Mouse (Mus musculus) stomach, embryonic 15.5 days (tissue): ENCODE measurements around the gene Ranbp10. TPM values are rescaled to one million over a fixed set of nuclear protein-coding genes. Genes with fewer than 3 reads are reported as not detected.
A peak's percentile ranks its signal among the peaks of the same experiment; 100 is the strongest.

ENCODE experiments used
- ATAC-seq: fragments of 200-750 bp; cut with Nextera tagmentation; 2 replicates; pipeline ENCODE4 v1.8.0; 2017; ENCODE audit warnings: low read depth, moderate number of reproducible peaks, moderate TSS enrichment; ENCODE audit not compliant: insufficient read depth, low FRiP score
- H3K27ac ChIP-seq: fragments of 300-500 bp; sonication (generic); 2 replicates; pipeline ENCODE4 v1.5.1; 2015; ENCODE audit warnings: mild to moderate bottlenecking, inconsistent platforms
- H3K27me3 ChIP-seq: fragments of 300-500 bp; sonication (generic); replicated peaks from 2 replicates; pipeline ENCODE4 v1.6.1; 2015; ENCODE audit warnings: inconsistent platforms
- H3K36me3 ChIP-seq: fragments of 300-500 bp; sonication (generic); 2 replicates; pipeline ENCODE4 v1.6.1; 2015; ENCODE audit warnings: inconsistent platforms
- H3K4me1 ChIP-seq: fragments of 300-500 bp; sonication (generic); 2 replicates; pipeline ENCODE4 v1.6.1; 2015; ENCODE audit warnings: inconsistent platforms
- H3K4me2 ChIP-seq: fragments of 300-500 bp; sonication (generic); 2 replicates; pipeline ENCODE4 v1.6.1; 2015; ENCODE audit warnings: mild to moderate bottlenecking, inconsistent platforms
- H3K4me3 ChIP-seq: fragments of 300-500 bp; sonication (generic); replicated peaks from 2 replicates; pipeline ENCODE4 v1.5.1; 2015; ENCODE audit warnings: inconsistent platforms
- H3K9ac ChIP-seq: fragments of 300-500 bp; sonication (generic); 2 replicates; pipeline ENCODE4 v1.6.1; 2015; ENCODE audit warnings: inconsistent platforms
- H3K9me3 ChIP-seq: fragments of 300-500 bp; sonication (generic); 2 replicates; pipeline ENCODE4 v1.6.1; 2016; ENCODE audit warnings: inconsistent platforms
- WGBS: fragments of 180-500 bp; shearing (Covaris S2); methylation state at CpG from one replicate; pipeline ENCODE4 v1.1.7; 2015; 5-methylcytosine and 5-hydroxymethylcytosine counted together
- polyA plus RNA-seq: library from polyadenylated mRNA; unstranded; fragments of >200 nt; fragmentation: Nextera tagmentation; extraction: Ambion mirVana; gene quantifications from 2 replicates; pipeline ENCODE4 v1.2.1, GENCODE M21; 2015

The Ranbp10 gene
- polyA plus RNA-seq: 13.1 and 13.4 TPM in 2 replicates

- H3K27me3 ChIP-seq: no peaks in the 10 kb centered on the region
- peak within 1 kb of the TSS; percentile 82; the same call in 1 of the 2 replicates for H3K27ac ChIP-seq
- H3K4me2 ChIP-seq: peak within 1 kb of the TSS; percentile 69
- peak; percentile 98 for ATAC-seq
- H3K9me3 ChIP-seq: no peaks in the 10 kb centered on the region
- H3K36me3 ChIP-seq: peaks cover 16% of the 10 kb centered on the region
- 0 out of 2 replicates have a peak, but pooled peaks cover 6% of the 10 kb centered on the region for H3K4me1 ChIP-seq
- under 1% methylated on average over 52 of the region's 52 CpGs for WGBS
- peak within 1 kb of the TSS; percentile 83 for H3K4me3 ChIP-seq
- H3K9ac ChIP-seq: peak within 1 kb of the TSS; percentile 93
Measured at GRCm38 (mm10) chr8:105826861-105827848, at the start of gene Ranbp10, which contains the start of gene Tsnaxip1. Gene Ranbp10, minus strand, starts transcription at chr8:105827350. Gene Tsnaxip1, plus strand, starts transcription at chr8:105827731.

- 83% methylated on average over 6 of the region's 6 CpGs for WGBS
- H3K4me3 ChIP-seq: no peak overlapping the region
- no peaks in the 10 kb centered on the region for H3K27me3 ChIP-seq
- no peaks in the 10 kb centered on the region for H3K9me3 ChIP-seq
- peaks cover 44% of the 10 kb centered on the region for H3K36me3 ChIP-seq
- no peak overlapping the region for H3K9ac ChIP-seq
- no peaks in the 10 kb centered on the region for H3K4me1 ChIP-seq
- H3K4me2 ChIP-seq: no peak overlapping the region
- ATAC-seq: no peak
- no peak overlapping the region for H3K27ac ChIP-seq
Measured at GRCm38 (mm10) chr8:105874301-105874700, 47.2 kb upstream of the Ranbp10 start.

GRCm38 (mm10) chr8:105866364-105867029 lies 39.3 kb upstream of the Ranbp10 start:
- WGBS: 79% methylated on average over 6 of the region's 6 CpGs
- no peaks in the 10 kb centered on the region for H3K27me3 ChIP-seq
- 0 out of 2 replicates have a peak, but pooled peaks cover 4% of the 10 kb centered on the region for H3K4me1 ChIP-seq
- peaks cover 32% of the 10 kb centered on the region for H3K36me3 ChIP-seq
- no peak overlapping the region for H3K4me2 ChIP-seq
- H3K4me3 ChIP-seq: no peak overlapping the region
- H3K9me3 ChIP-seq: no peaks in the 10 kb centered on the region
- ATAC-seq: no peak
- H3K27ac ChIP-seq: no peak overlapping the region
- H3K9ac ChIP-seq: no peak overlapping the region

GRCm38 (mm10) chr8:105861951-105862350 lies 34.8 kb upstream of the Ranbp10 start:
- Histone ChIP-seq H3K4me1 (peaks cover 23% of the 10 kb centered on the region), H3K9ac (no peak overlapping the region), H3K4me3 (peak overlapping the region; percentile 73), H3K27me3 (no peaks in the 10 kb centered on the region), H3K27ac (no peak overlapping the region), H3K9me3 (no peaks in the 10 kb centered on the region), H3K36me3 (peaks cover 16% of the 10 kb centered on the region), H3K4me2 (peak overlapping the region; percentile 72)
- no peak for ATAC-seq
- WGBS: 14% methylated on average over 1 of the region's 1 CpGs

GRCm38 (mm10) chr8:105860143-105860981 lies 33.2 kb upstream of the Ranbp10 start, which contains the start of gene Nutf2:
Gene Nutf2, plus strand, starts transcription at chr8:105860580.
- peak within 1 kb of the TSS; percentile 72 for H3K4me2 ChIP-seq
- H3K9ac ChIP-seq: peak within 1 kb of the TSS; percentile 71
- peaks cover 9% of the 10 kb centered on the region; the same call in 1 of the 2 replicates for H3K36me3 ChIP-seq
- H3K27me3 ChIP-seq: no peaks in the 10 kb centered on the region
- under 1% methylated on average over 52 of the region's 59 CpGs for WGBS
- H3K9me3 ChIP-seq: no peaks in the 10 kb centered on the region
- H3K4me1 ChIP-seq: peaks cover 34% of the 10 kb centered on the region
- peak; percentile 98 for ATAC-seq
- peak within 1 kb of the TSS; percentile 91 for H3K27ac ChIP-seq
- H3K4me3 ChIP-seq: peak within 1 kb of the TSS; percentile 73

GRCm38 (mm10) chr8:105859314-105859713 lies 32.2 kb upstream of the Ranbp10 start:
- no peak overlapping the region for H3K9ac ChIP-seq
- H3K4me2 ChIP-seq: peak overlapping the region; percentile 50
- H3K4me3 ChIP-seq: no peak overlapping the region

GRCm38 (mm10) chr8:105858495-105858894 lies 31.3 kb upstream of the Ranbp10 start:
- peaks cover 30% of the 10 kb centered on the region for H3K4me1 ChIP-seq
- H3K4me3 ChIP-seq: no peak overlapping the region
- no peak overlapping the region for H3K4me2 ChIP-seq
- ATAC-seq: no peak
- H3K27ac ChIP-seq: no peak overlapping the region; the same call in 1 of the 2 replicates
- no peak overlapping the region for H3K9ac ChIP-seq
- no peaks in the 10 kb centered on the region for H3K27me3 ChIP-seq
- 87% methylated on average over 5 of the region's 5 CpGs for WGBS
- H3K9me3 ChIP-seq: no peaks in the 10 kb centered on the region
- H3K36me3 ChIP-seq: peaks cover 6% of the 10 kb centered on the region; the same call in 1 of the 2 replicates

More at GRCm38 (mm10) chr8:105859314-105859713, 32.2 kb upstream of the Ranbp10 start:
- peaks cover 34% of the 10 kb centered on the region for H3K4me1 ChIP-seq
- H3K27ac ChIP-seq: peak overlapping the region; percentile 91
- WGBS: 44% methylated on average over 5 of the region's 5 CpGs
- no peaks in the 10 kb centered on the region for H3K27me3 ChIP-seq
- peaks cover 9% of the 10 kb centered on the region; the same call in 1 of the 2 replicates for H3K36me3 ChIP-seq
- ATAC-seq: no peak
- no peaks in the 10 kb centered on the region for H3K9me3 ChIP-seq

- H3K9me3 ChIP-seq: no peaks in the 10 kb centered on the region
- H3K4me2 ChIP-seq: peak overlapping the region; percentile 77
- H3K9ac ChIP-seq: peak overlapping the region; percentile 77; the same call in 1 of the 2 replicates
- peak overlapping the region; percentile 87; the same call in 1 of the 2 replicates for H3K27ac ChIP-seq
- peaks cover 5% of the 10 kb centered on the region; the same call in 1 of the 2 replicates for H3K36me3 ChIP-seq
- peak overlapping the region; percentile 87 for H3K4me3 ChIP-seq
- 12% methylated on average over 15 of the region's 15 CpGs for WGBS
- H3K27me3 ChIP-seq: no peaks in the 10 kb centered on the region
- H3K4me1 ChIP-seq: peaks cover 30% of the 10 kb centered on the region
- ATAC-seq: no peak
Measured at GRCm38 (mm10) chr8:105856168-105856835, 29.2 kb upstream of the Ranbp10 start.

- peak; percentile 0; the same call in 1 of the 2 replicates for ATAC-seq
- H3K9me3 ChIP-seq: no peaks in the 10 kb centered on the region
- H3K27ac ChIP-seq: peak overlapping the region; percentile 87
- peaks cover 34% of the 10 kb centered on the region for H3K4me1 ChIP-seq
- H3K4me2 ChIP-seq: peak overlapping the region; percentile 77
- under 1% methylated on average over 71 of the region's 71 CpGs for WGBS
- H3K9ac ChIP-seq: peak overlapping the region; percentile 77
- H3K27me3 ChIP-seq: no peaks in the 10 kb centered on the region
- H3K36me3 ChIP-seq: peaks cover 5% of the 10 kb centered on the region; the same call in 1 of the 2 replicates
- peak overlapping the region; percentile 87 for H3K4me3 ChIP-seq
Measured at GRCm38 (mm10) chr8:105855248-105856167, 28.4 kb upstream of the Ranbp10 start.
